Mouse (Mus musculus): ENCODE data around the gene G6pc. TPM values are rescaled to one million over a fixed set of nuclear protein-coding genes. Genes with fewer than 3 reads are reported as not detected.
A peak's percentile ranks its signal among the peaks of the same experiment; 100 is the strongest.

Gene G6pc
- total RNA-seq, 2 experiments from 2014 or later: not detected

DNA sequence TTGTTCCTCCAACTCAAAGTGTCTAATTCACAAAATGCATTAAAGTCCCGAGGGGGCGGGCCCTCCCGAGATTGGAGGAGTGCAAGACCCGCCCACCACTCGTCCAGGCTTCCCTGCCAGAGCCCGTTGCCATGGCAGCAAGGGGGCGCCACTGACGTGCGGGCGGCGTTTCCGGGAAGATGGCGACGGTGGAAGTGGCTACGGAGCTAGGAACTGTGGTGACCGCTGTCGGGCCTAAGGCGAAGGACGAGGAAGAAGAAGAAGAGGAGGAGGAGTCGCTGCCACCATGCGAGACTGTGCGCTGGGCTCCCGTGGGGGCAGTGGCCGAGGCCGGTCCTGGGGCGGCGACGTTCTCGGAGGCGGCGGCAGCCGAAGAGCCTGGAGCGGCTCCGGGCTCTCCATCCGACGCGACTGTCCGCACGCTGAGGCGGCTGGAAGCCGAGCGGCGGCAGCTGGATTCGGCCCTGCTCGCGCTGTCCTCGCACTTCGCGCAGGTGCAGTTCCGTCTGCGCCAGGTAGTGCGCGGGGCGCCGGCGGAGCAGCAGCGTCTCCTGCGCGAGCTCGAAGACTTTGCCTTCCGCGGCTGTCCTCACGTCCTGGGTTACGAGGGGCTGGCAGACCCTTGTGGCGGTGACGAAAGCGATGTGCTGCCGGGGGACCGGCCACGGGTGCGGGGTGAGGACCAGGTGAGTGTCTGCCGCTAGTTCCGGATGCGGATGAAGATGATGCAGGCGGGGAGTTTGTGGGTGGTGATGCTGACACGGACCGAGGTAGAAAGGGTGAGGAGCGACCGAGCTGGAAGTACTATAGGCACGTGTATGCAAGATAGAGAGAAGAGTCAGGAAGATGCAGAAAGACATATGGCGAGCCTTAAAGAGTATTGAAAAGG, 57.8 kb downstream of the G6pc start, which contains the start of the genes Rundc1 and Ptges3l:
TSS of gene Rundc1 (plus strand) at position 161 of the 889 bp plus-strand sequence.
TSS of gene Ptges3l (minus strand) at position 409 of the 889 bp plus-strand sequence.
- peak; percentile 96 for ATAC-seq (replicated peaks; ENCODE audit: low FRiP score, poor library complexity, severe bottlenecking)

- no peak for ATAC-seq (replicated peaks; ENCODE audit: low FRiP score, poor library complexity, severe bottlenecking)
Measured at GRCm38 (mm10) chr11:101426165-101426564, 58.8 kb downstream of the G6pc start.

Other genes with a start within 250 kb of the G6pc start
- 35.7 and 40.3 TPM in 2 replicates for gene Retreg3, start 247.7 kb upstream of the G6pc start, total RNA-seq (2015; ENCODE audit: low replicate concordance)
- 88.4 and 93.1 TPM in 2 replicates for gene Retreg3, start 247.7 kb upstream of the G6pc start, total RNA-seq (2017; ENCODE audit: low replicate concordance)
- 5.6 and 12.5 TPM in 2 replicates for gene Tubg1, start 247.6 kb upstream of the G6pc start, total RNA-seq (2015; ENCODE audit: low replicate concordance)
- gene Tubg1, start 247.6 kb upstream of the G6pc start, total RNA-seq (2017; ENCODE audit: low replicate concordance): 8.2 and 10.5 TPM in 2 replicates
- not detected in 2 replicates for gene Tubg2, start 211.7 kb upstream of the G6pc start, total RNA-seq (2015; ENCODE audit: low replicate concordance)
- gene Tubg2, start 211.7 kb upstream of the G6pc start, total RNA-seq (2017; ENCODE audit: low replicate concordance): not detected in 2 replicates
- gene Cntnap1, start 197.0 kb upstream of the G6pc start, total RNA-seq (2015; ENCODE audit: low replicate concordance): 0.58 and 0.63 TPM in 2 replicates
- gene Cntnap1, start 197.0 kb upstream of the G6pc start, total RNA-seq (2017; ENCODE audit: low replicate concordance): 0.17 TPM in 1 of 2 replicates, not detected in the other
- gene Plekhh3, start 196.2 kb upstream of the G6pc start, total RNA-seq (2015; ENCODE audit: low replicate concordance): not detected in 2 replicates
- 1.1 TPM in 1 of 2 replicates, not detected in the other for gene Plekhh3, start 196.2 kb upstream of the G6pc start, total RNA-seq (2017; ENCODE audit: low replicate concordance)
- 0.63 TPM in 1 of 2 replicates, not detected in the other for gene Ccr10, start 192.1 kb upstream of the G6pc start, total RNA-seq (2015; ENCODE audit: low replicate concordance)
- not detected in 2 replicates for gene Ccr10, start 192.1 kb upstream of the G6pc start, total RNA-seq (2017; ENCODE audit: low replicate concordance)
- gene Ezh1, start 141.1 kb upstream of the G6pc start, total RNA-seq (2015; ENCODE audit: low replicate concordance): 161 and 177 TPM in 2 replicates
- gene Ezh1, start 141.1 kb upstream of the G6pc start, total RNA-seq (2017; ENCODE audit: low replicate concordance): 208 and 251 TPM in 2 replicates
- gene Ramp2, start 121.5 kb upstream of the G6pc start, total RNA-seq (2015; ENCODE audit: low replicate concordance): 2.7 TPM in 1 of 2 replicates, not detected in the other
- gene Ramp2, start 121.5 kb upstream of the G6pc start, total RNA-seq (2017; ENCODE audit: low replicate concordance): not detected in 2 replicates
- gene Vps25, start 113.9 kb upstream of the G6pc start, total RNA-seq (2015; ENCODE audit: low replicate concordance): 83.8 and 91.5 TPM in 2 replicates
- gene Vps25, start 113.9 kb upstream of the G6pc start, total RNA-seq (2017; ENCODE audit: low replicate concordance): 25.0 and 31.3 TPM in 2 replicates
- 2.3 and 17.7 TPM in 2 replicates for gene Wnk4, start 107.0 kb upstream of the G6pc start, total RNA-seq (2015; ENCODE audit: low replicate concordance)
- gene Wnk4, start 107.0 kb upstream of the G6pc start, total RNA-seq (2017; ENCODE audit: low replicate concordance): 1.5 and 6.0 TPM in 2 replicates
- gene Cntd1, start 88.5 kb upstream of the G6pc start, total RNA-seq (2015; ENCODE audit: low replicate concordance): 0.96 TPM in 1 of 2 replicates, not detected in the other
- 2.2 and 5.4 TPM in 2 replicates for gene Cntd1, start 88.5 kb upstream of the G6pc start, total RNA-seq (2017; ENCODE audit: low replicate concordance)
- 12.3 and 29.8 TPM in 2 replicates for gene Coa3, start 88.4 kb upstream of the G6pc start, total RNA-seq (2015; ENCODE audit: low replicate concordance)
- 5.3 and 10.6 TPM in 2 replicates for gene Coa3, start 88.4 kb upstream of the G6pc start, total RNA-seq (2017; ENCODE audit: low replicate concordance)
- gene Becn1, start 65.3 kb upstream of the G6pc start, total RNA-seq (2015; ENCODE audit: low replicate concordance): 98.0 and 105 TPM in 2 replicates
- 362 and 618 TPM in 2 replicates for gene Becn1, start 65.3 kb upstream of the G6pc start, total RNA-seq (2017; ENCODE audit: low replicate concordance)
- 797 and 835 TPM in 2 replicates for gene Psme3, start 51.3 kb upstream of the G6pc start, total RNA-seq (2015; ENCODE audit: low replicate concordance)
- 707 and 918 TPM in 2 replicates for gene Psme3, start 51.3 kb upstream of the G6pc start, total RNA-seq (2017; ENCODE audit: low replicate concordance)
- gene Aoc2, start 42.5 kb upstream of the G6pc start, total RNA-seq (2015; ENCODE audit: low replicate concordance): 47.1 and 65.0 TPM in 2 replicates
- 44.1 and 45.0 TPM in 2 replicates for gene Aoc2, start 42.5 kb upstream of the G6pc start, total RNA-seq (2017; ENCODE audit: low replicate concordance)
- 4.0 and 6.9 TPM in 2 replicates for gene Aoc3, start 37.0 kb upstream of the G6pc start, total RNA-seq (2015; ENCODE audit: low replicate concordance)
- 2.9 and 6.6 TPM in 2 replicates for gene Aoc3, start 37.0 kb upstream of the G6pc start, total RNA-seq (2017; ENCODE audit: low replicate concordance)
- gene Aarsd1, start 50.1 kb downstream of the G6pc start, total RNA-seq (2015; ENCODE audit: low replicate concordance): 2.9 and 5.2 TPM in 2 replicates
- 4.6 and 17.4 TPM in 2 replicates for gene Aarsd1, start 50.1 kb downstream of the G6pc start, total RNA-seq (2017; ENCODE audit: low replicate concordance)
- gene Gm27029, start 57.2 kb downstream of the G6pc start, total RNA-seq (2015; ENCODE audit: low replicate concordance): not detected in 2 replicates
- gene Gm27029, start 57.2 kb downstream of the G6pc start, total RNA-seq (2017; ENCODE audit: low replicate concordance): not detected in 2 replicates
- 2.1 and 3.3 TPM in 2 replicates for gene Rundc1, start 57.5 kb downstream of the G6pc start, total RNA-seq (2015; ENCODE audit: low replicate concordance)
- gene Rundc1, start 57.5 kb downstream of the G6pc start, total RNA-seq (2017; ENCODE audit: low replicate concordance): 0.56 and 2.7 TPM in 2 replicates
- 2.9 TPM in 1 of 2 replicates, not detected in the other for gene Ptges3l, start 57.8 kb downstream of the G6pc start, total RNA-seq (2015; ENCODE audit: low replicate concordance)
- gene Ptges3l, start 57.8 kb downstream of the G6pc start, total RNA-seq (2017; ENCODE audit: low replicate concordance): not detected in 2 replicates
- gene Rpl27, start 74.7 kb downstream of the G6pc start, total RNA-seq (2015; ENCODE audit: low replicate concordance): 108 and 182 TPM in 2 replicates
- gene Rpl27, start 74.7 kb downstream of the G6pc start, total RNA-seq (2017; ENCODE audit: low replicate concordance): 176 and 239 TPM in 2 replicates
- gene Ifi35, start 80.8 kb downstream of the G6pc start, total RNA-seq (2015; ENCODE audit: low replicate concordance): 71.9 and 78.0 TPM in 2 replicates
- 62.4 and 81.0 TPM in 2 replicates for gene Ifi35, start 80.8 kb downstream of the G6pc start, total RNA-seq (2017; ENCODE audit: low replicate concordance)
- gene Rnd2, start 97.4 kb downstream of the G6pc start, total RNA-seq (2015; ENCODE audit: low replicate concordance): not detected in 2 replicates
- 1.4 TPM in 1 of 2 replicates, not detected in the other for gene Rnd2, start 97.4 kb downstream of the G6pc start, total RNA-seq (2017; ENCODE audit: low replicate concordance)
- gene Vat1, start 98.7 kb downstream of the G6pc start, total RNA-seq (2015; ENCODE audit: low replicate concordance): 12.3 and 16.1 TPM in 2 replicates
- gene Vat1, start 98.7 kb downstream of the G6pc start, total RNA-seq (2017; ENCODE audit: low replicate concordance): 6.7 and 8.1 TPM in 2 replicates
- 20.7 and 26.3 TPM in 2 replicates for gene Brca1, start 184.4 kb downstream of the G6pc start, total RNA-seq (2015; ENCODE audit: low replicate concordance)
- 48.9 and 52.9 TPM in 2 replicates for gene Brca1, start 184.4 kb downstream of the G6pc start, total RNA-seq (2017; ENCODE audit: low replicate concordance)
- 128 and 158 TPM in 2 replicates for gene Nbr1, start 184.6 kb downstream of the G6pc start, total RNA-seq (2015; ENCODE audit: low replicate concordance)
- 218 and 300 TPM in 2 replicates for gene Nbr1, start 184.6 kb downstream of the G6pc start, total RNA-seq (2017; ENCODE audit: low replicate concordance)
- gene Tmem106a, start 214.7 kb downstream of the G6pc start, total RNA-seq (2015; ENCODE audit: low replicate concordance): 6.9 and 16.9 TPM in 2 replicates
- gene Tmem106a, start 214.7 kb downstream of the G6pc start, total RNA-seq (2017; ENCODE audit: low replicate concordance): 3.6 and 3.8 TPM in 2 replicates
- gene Gm11634, start 231.7 kb downstream of the G6pc start, total RNA-seq (2015; ENCODE audit: low replicate concordance): not detected in 2 replicates
- gene Gm11634, start 231.7 kb downstream of the G6pc start, total RNA-seq (2017; ENCODE audit: low replicate concordance): not detected in 2 replicates

Data from erythroblast, adult 5-6 weeks (primary cell).